Comparison of ENCODE assay signal across 9 mouse cellular contexts in genomic region chr6:29024000-29024417, GRCm38 (mm10). TPM values are rescaled to one million over a fixed set of nuclear protein-coding genes. Genes with fewer than 3 reads are reported as not detected.
DNase-seq lines count a peak whose midpoint lies in the region; ATAC-seq lines count a peak whose summit lies in the region.
"Had no signal": no experiment of that assay in that cellular context is flagged by ENCODE, and none has a peak within 500 bp of the region (broad histone marks: within the 10 kb centered on the region; RNA-seq: fewer than 3 reads in every experiment).

No protein-coding gene starts in this region.

- H3K4me2 ChIP-seq in intestine, embryonic 15.5 days (replicated peaks), result no peak overlapping the region; the same call in 1 of the 2 replicates
- peak overlapping the region; percentile 50 for H3K4me2 ChIP-seq in limb, embryonic 13.5 days (replicated peaks)
- H3K4me2 ChIP-seq in stomach, embryonic 14.5 days (replicated peaks; ENCODE audit: low read depth, low read length), result 0 out of 2 replicates have a peak overlapping the region, but pooled peaks have one; percentile 22

- H3K9me3 ChIP-seq in intestine, embryonic 15.5 days, result no peaks in the 10 kb centered on the region
- H3K9me3 ChIP-seq in limb, embryonic 13.5 days, result no peaks in the 10 kb centered on the region
- H3K9me3 ChIP-seq in stomach, embryonic 14.5 days (ENCODE audit: control insufficient read depth, low read depth, low read length), result no peaks in the 10 kb centered on the region

- H3K4me3 ChIP-seq in intestine, embryonic 15.5 days (replicated peaks), result no peak overlapping the region
- H3K4me3 ChIP-seq in limb, embryonic 13.5 days, result 0 out of 2 replicates have a peak overlapping the region, but pooled peaks have one; percentile 1
- H3K4me3 ChIP-seq in stomach, embryonic 14.5 days (ENCODE audit: low read depth, low read length), result no peak overlapping the region
- H3K4me3 ChIP-seq: erythroblast, embryonic 14.5 days had no signal

- intact Hi-C loops in gastrocnemius, postnatal 36 days (cut with DNase I), result loop anchor here (2.0 kb wide), 1 partner anchor 75 kb away; no protein-coding TSS in a partner anchor

- no peaks in the 10 kb centered on the region for H3K36me3 ChIP-seq in intestine, embryonic 15.5 days
- H3K36me3 ChIP-seq in limb, embryonic 13.5 days, result no peaks in the 10 kb centered on the region
- no peaks in the 10 kb centered on the region for H3K36me3 ChIP-seq in stomach, embryonic 14.5 days (ENCODE audit: control insufficient read depth, insufficient read depth, low read length)

- DNase-seq in 416B (ENCODE audit: low read depth) (peak; percentile 90), adipocyte (ENCODE audit: low spot score) (peak; percentile 90)
- peak; percentile 95 for DNase-seq in embryo, embryonic 10 days (ENCODE audit: low spot score)
- DNase-seq in gastrocnemius, postnatal 36 days, result peak; percentile 38 to 53

- 8% methylated on average over 16 of the region's 16 CpGs for WGBS in intestine, embryonic 15.5 days
- WGBS in limb, embryonic 13.5 days, result 9% methylated on average over 16 of the region's 16 CpGs
- 6% methylated on average over 16 of the region's 16 CpGs for WGBS in stomach, embryonic 14.5 days

- H3K27me3 ChIP-seq in intestine, embryonic 15.5 days (replicated peaks), result peaks cover 14% of the 10 kb centered on the region
- peaks cover 62% of the 10 kb centered on the region for H3K27me3 ChIP-seq in limb, embryonic 13.5 days
- H3K27me3 ChIP-seq in stomach, embryonic 14.5 days (ENCODE audit: control insufficient read depth, insufficient read depth, low read length), result no peaks in the 10 kb centered on the region; the same call in 1 of the 2 replicates

- ATAC-seq in intestine, embryonic 15.5 days, result peak; percentile 73
- ATAC-seq in limb, embryonic 13.5 days (ENCODE audit: low FRiP score, low read depth), result peak; percentile 77
- ATAC-seq in monocyte, adult 5-6 weeks (replicated peaks; ENCODE audit: insufficient number of reproducible peaks, low FRiP score, low TSS enrichment, poor library complexity, severe bottlenecking), result peak; percentile 42; the same call in 1 of the 2 replicates
- ATAC-seq in stomach, embryonic 14.5 days (ENCODE audit: insufficient number of reproducible peaks, insufficient read depth, low FRiP score, low read depth), result peak; percentile 56; the same call in 1 of the 2 replicates

- no peaks in the 10 kb centered on the region for H3K4me1 ChIP-seq in intestine, embryonic 15.5 days (replicated peaks)
- H3K4me1 ChIP-seq in limb, embryonic 13.5 days, result peaks cover 6% of the 10 kb centered on the region; the same call in 1 of the 2 replicates
- H3K4me1 ChIP-seq in stomach, embryonic 14.5 days (ENCODE audit: control insufficient read depth, insufficient read depth, low read length), result no peaks in the 10 kb centered on the region; the same call in 1 of the 2 replicates

- H3K9ac ChIP-seq in intestine, embryonic 15.5 days, result no peak overlapping the region
- 0 out of 2 replicates have a peak overlapping the region, but pooled peaks have one; percentile 25 for H3K9ac ChIP-seq in limb, embryonic 13.5 days
- no peak overlapping the region for H3K9ac ChIP-seq in stomach, embryonic 14.5 days (replicated peaks; ENCODE audit: low read depth, low read length)

- no peak overlapping the region for H3K27ac ChIP-seq in intestine, embryonic 15.5 days
- no peak overlapping the region for H3K27ac ChIP-seq in limb, embryonic 13.5 days
- H3K27ac ChIP-seq in stomach, embryonic 14.5 days (ENCODE audit: low read length), result no peak overlapping the region

RNA-seq across cellular contexts. Expression of gene Lep, which starts 36.0 kb away (rescaled TPM):
- total RNA-seq in gastrocnemius, postnatal 36 days (2021), result under 1 TPM; 0.39 to 0.66 TPM
- not detected in 2 replicates for polyA plus RNA-seq in intestine, embryonic 15.5 days (2015; fragmentation: Nextera tagmentation; extraction: Ambion mirVana)
- not detected in 2 replicates for polyA plus RNA-seq in limb, embryonic 13.5 days (2015; fragmentation: Nextera tagmentation; extraction: Ambion mirVana)
- not detected in 3 replicates for total RNA-seq in monocyte, adult 5-6 weeks (2017)
- not detected in 2 replicates for polyA plus RNA-seq in stomach, embryonic 14.5 days (2014; fragmentation: Nextera tagmentation; extraction: Ambion mirVana)
- polyA plus RNA-seq: erythroblast, embryonic 14.5 days had no signal
